Mouse (Mus musculus) layer of hippocampus, adult 2 months (tissue): Measurements from ENCODE around the gene Rai1. TPM values are rescaled to one million over a fixed set of nuclear protein-coding genes. Genes with fewer than 3 reads are reported as not detected.

ENCODE experiments used
- DNase-seq, 2 experiments: peaks; one replicate each; pipeline ENCODE4 v3.0.0; 2022; ENCODE audit warnings: low spot score in 2 of 2
- H3K27ac ChIP-seq: fragments of 200-600 bp; 2 replicates; pipeline ENCODE4 v1.8.1; 2022
- H3K4me3 ChIP-seq: fragments of 200-600 bp; 2 replicates; pipeline ENCODE4 v1.8.1; 2022; ENCODE audit warnings: mild to moderate bottlenecking
- CTCF ChIP-seq: fragments of 200-600 bp; conservative IDR thresholded peaks from 2 replicates; pipeline ENCODE4 v1.8.1; 2022; ENCODE audit warnings: antibody characterized with exemption, mild to moderate bottlenecking, moderate library complexity
- total RNA-seq, 2 experiments: library from RNA; stranded (reverse); gene quantifications; 2 replicates each; pipeline ENCODE4 v1.2.3; 2021

The Rai1 gene
- total RNA-seq, 2 experiments from 2014 or later, result 78.1 to 89.7 TPM

DNA sequence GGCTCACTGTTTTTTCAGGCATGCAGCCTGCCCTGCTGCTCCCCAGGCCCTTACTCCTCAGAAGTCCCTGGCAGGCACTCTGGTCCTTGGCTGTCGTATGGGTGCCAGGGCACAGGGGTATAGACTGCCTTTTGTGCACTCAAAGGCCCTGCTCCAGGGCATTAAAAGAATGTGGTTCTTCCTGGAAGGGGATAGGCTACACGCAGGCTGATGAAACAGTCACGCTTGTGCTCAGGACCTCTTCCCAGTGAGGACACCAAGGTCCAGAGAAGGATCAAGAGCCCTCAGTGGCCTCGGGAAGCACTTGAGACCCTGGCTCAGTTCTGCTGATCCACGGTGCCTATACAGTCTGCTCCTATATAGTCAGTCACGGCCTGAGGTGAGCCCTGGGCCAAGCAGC is 108.5 kb downstream of the Rai1 start:
- no peak for DNase-seq
- TF ChIP-seq CTCF, result no peak
- H3K4me3 ChIP-seq, result no peak overlapping the region
- H3K27ac ChIP-seq, result no peak overlapping the region

DNA sequence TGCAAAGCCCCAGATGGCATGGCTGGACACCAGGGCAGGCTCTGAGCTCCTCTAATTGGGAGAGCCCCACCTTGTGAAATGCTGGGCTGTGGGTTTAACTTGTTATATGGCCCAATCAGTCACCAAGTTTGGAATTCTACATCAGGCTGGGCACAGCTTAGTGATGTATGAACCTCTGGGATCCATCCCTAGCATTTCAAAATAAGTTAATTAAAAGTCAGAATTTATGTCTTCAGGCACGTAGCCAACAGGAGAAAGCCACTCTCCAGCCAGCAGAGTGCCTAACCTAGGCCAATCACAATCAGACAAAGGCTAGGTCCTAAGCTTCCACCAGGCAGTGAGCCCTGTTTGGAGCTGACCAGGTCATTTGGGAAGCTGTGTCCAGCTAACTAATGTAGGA is 111.9 kb downstream of the Rai1 start:
- no peak for DNase-seq
- TF ChIP-seq CTCF, result no peak
- no peak overlapping the region for H3K4me3 ChIP-seq
- no peak overlapping the region for H3K27ac ChIP-seq

DNA sequence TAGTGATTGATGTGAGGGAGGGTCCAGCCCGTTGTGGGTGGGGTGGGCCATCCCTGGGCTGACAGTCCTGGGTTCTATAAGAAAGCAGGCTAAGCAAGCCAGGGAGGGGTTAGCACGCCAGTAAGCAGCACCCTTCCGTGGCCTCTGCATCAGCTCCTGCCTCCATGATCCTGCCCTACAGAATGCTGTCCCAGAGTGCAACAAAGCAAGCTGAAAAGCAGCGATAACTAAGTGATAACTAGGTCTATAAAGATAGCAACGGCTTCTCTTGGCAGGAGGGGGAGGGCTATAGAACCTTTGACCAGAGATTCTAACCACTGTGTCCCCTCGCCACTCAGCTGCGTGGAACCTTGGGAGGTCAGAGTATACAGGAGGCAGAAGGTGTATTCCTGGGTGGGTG is 112.7 kb downstream of the Rai1 start:
- no peak overlapping the region for H3K27ac ChIP-seq
- no peak for DNase-seq
- no peak overlapping the region for H3K4me3 ChIP-seq
- no peak for TF ChIP-seq CTCF

- no peak for DNase-seq
- no peak for TF ChIP-seq CTCF
- Histone ChIP-seq H3K4me3 (peak overlapping the region; percentile 68), H3K27ac (peak overlapping the region; percentile 91)
These were observed 114.8 kb downstream of the Rai1 start for GRCm38 (mm10) chr11:60219609-60220008.

DNA sequence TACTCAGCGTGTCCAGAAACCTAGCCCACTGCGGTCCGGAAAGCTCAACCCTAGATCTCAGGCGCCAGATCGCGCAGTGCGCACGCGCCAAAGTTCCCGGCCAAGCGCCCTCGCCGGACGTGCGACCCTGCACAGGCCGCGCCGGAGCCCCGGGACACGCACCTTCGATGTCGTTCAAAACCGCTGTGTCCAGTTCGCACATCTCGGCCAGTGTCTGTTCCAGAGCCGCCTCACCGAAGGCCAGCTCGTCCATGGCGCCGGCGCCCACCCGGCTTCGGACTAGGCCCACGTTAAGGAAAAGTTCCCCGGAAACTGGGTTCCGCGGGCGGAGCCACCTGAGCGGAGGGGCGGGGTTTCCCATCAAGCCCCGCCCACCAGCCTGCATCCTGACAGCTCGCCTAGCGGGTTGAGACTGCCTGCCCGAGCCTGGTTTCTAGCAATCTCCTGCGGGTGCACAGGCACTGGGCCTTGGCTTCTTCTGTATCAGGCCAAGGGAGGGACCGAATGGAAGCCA is 115.5 kb downstream of the Rai1 start:
- Histone ChIP-seq H3K4me3 (peak overlapping the region; percentile 68), H3K27ac (peak overlapping the region; percentile 91)
- DNase-seq, result peak; percentile 77 to 85
- 0 out of 2 replicates have a peak, but pooled peaks have one; percentile 8 for TF ChIP-seq CTCF

DNA sequence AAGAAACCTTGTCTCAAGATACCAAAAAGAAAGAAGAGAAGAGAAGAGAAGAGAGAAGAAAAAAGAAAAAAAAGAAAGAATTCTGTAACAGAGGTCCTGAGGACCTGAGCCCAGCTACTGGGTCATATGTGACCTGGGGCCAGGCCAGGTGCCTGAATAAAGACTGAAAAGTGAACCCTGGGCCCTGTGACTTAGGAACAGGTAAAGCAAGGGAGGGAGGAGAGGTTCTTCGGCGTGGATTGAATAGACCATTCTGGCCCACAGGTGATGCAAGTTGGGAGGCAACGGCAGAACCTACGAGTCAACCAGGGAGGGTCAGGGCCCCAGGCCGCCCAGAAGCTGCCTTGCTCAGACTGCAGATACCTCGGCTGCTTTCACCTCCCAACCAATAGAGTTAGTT is 116.6 kb downstream of the Rai1 start:
- DNase-seq, result no peak
- no peak for TF ChIP-seq CTCF
- Histone ChIP-seq H3K4me3 (no peak overlapping the region), H3K27ac (no peak overlapping the region)

- no peak for TF ChIP-seq CTCF
- Histone ChIP-seq H3K27ac (peak overlapping the region; percentile 89; the same call in 1 of the 2 replicates), H3K4me3 (peak overlapping the region; percentile 60)
- DNase-seq, result no peak
These were observed 117.3 kb downstream of the Rai1 start for GRCm38 (mm10) chr11:60222085-60222468.

DNA sequence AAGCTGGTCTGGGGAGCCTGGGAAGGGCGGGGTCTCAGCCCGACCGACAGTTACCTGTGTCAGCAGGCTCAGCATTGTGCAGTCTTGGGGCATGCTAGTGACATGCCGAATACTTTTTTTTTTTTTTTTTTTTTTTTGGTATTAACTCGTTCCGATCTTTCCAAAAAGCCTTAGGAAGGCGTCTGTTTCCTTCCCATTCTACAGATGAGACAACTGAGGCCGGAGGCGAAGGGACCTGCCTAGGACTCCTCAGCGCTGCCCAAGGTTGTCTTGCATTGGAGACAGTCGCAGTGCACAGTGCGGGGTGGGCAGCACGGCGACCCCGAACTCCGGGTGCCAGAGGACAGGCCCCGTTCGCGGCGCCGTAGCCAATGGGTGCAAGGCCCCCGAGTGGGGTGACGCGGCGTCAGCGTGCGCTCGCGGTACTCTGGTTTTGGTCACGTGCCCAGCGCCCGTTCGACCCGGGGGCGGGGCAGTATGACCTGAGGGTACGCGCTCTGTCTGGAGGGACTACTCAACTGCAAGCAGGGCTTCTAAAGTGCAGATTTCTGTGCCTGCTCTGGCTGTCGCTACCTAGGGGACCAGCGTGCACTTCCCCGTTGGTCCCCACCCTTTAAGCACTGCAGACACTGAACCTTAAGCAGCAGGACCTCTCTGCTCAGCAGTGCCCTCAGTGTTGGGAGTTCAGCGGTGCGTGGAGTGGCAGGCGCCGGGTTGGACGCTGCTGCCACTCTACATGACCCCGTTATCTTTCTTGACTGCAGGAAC is 117.8 kb downstream of the Rai1 start, which contains the start of gene Srebf1:
Gene Srebf1, minus strand, starts transcription at position 113 of the 768 bp plus-strand sequence.
- peak; percentile 55 to 73 for DNase-seq
- H3K27ac ChIP-seq, result peak within 1 kb of the TSS; percentile 89
- peak; percentile 63 for TF ChIP-seq CTCF

DNA sequence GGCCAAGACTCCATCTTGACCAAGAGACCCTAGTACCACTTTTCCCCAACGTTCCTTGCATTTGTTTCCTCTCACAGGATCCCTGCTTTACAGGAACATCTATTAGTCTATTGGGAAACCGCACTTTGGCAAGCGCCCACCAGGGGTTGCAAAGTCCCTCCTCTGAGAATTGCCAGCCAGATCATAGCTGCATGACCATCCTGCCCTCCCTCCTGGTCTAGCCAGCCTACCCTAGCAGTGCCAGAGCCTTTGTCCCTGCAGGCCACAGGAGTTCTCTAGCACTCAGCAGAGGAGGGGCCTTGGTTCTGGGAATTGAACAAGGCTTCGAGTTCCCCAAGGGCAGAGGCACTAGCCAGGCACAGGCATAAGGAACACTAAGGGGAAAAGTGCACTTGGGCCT is 119.9 kb downstream of the Rai1 start:
- TF ChIP-seq CTCF, result peak; percentile 40
- no peak overlapping the region for H3K4me3 ChIP-seq
- no peak for DNase-seq
- peak overlapping the region; percentile 7; the same call in 1 of the 2 replicates for H3K27ac ChIP-seq

More for the DNA sequence above, 117.8 kb downstream of the Rai1 start, which contains the start of gene Srebf1:
- H3K4me3 ChIP-seq, result peak within 1 kb of the TSS; percentile 60

DNA sequence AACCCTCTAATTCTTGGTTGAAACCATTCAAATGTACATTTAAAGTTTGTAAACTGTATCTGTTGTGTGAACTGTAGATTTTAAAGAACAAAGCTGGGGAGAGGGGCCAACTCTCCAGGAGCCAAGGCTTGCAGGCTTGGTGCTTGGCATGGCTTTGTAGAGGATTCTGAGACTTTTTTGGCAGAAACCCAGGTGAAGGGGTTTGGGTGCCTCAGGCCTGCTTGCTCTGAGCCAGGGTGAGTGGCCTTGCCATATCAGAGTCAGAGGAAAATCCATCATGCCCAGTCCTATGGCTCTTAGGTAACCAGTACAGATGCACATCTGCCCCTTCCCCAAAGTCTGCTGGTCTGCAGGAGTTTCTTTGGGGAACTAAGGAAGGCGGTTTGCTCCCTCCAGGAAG is 121.1 kb downstream of the Rai1 start:
- Histone ChIP-seq H3K4me3 (no peak overlapping the region), H3K27ac (no peak overlapping the region)
- DNase-seq, result no peak
- no peak for TF ChIP-seq CTCF

DNA sequence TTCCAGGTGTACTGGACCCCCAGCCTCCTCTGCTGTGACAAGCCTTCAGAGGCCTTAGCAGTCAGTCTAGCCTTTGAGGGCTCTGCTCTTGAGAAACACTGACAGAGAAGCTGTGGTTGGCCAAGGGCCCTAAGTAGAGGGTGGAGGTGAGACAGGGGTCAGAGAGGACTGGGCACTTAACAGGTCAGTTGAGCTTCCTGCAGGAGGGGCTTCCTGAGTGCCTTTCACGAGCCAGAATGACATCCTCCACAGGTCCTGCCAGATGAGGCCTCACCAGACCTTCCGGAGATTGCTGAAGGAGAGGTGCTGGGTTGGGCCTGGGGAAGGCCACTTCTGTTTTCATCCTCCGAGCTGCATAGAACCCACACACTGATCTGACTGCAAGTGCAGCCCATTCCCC is 123.7 kb downstream of the Rai1 start:
- no peak for TF ChIP-seq CTCF
- DNase-seq, result no peak
- Histone ChIP-seq H3K27ac (no peak overlapping the region), H3K4me3 (no peak overlapping the region)

- H3K4me3 ChIP-seq, result no peak overlapping the region
- no peak for TF ChIP-seq CTCF
- no peak for DNase-seq
- no peak overlapping the region for H3K27ac ChIP-seq
These were observed 125.0 kb downstream of the Rai1 start for GRCm38 (mm10) chr11:60229821-60230220.

DNA sequence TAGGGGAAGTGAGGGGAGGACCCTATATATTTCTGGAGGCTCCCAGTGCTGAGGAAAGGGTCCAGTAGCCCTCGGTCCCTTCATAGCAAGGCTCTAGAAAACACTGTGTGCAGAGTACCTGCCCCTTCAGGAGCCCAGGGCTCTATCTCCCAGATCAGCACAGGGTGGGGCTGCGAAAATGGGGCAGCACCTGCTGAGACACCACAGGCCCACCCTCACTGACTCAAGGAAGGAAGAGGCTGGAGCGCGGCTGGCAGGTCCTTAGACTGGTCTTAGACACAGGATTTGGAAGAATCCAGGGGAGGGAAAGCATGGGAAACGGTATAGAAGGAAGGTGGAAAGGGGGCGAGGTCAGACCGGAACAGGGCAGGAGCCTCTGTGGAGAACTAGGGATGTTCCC is 125.7 kb downstream of the Rai1 start:
- Histone ChIP-seq H3K27ac (no peak overlapping the region), H3K4me3 (no peak overlapping the region)
- no peak for DNase-seq
- TF ChIP-seq CTCF, result no peak

GRCm38 (mm10) chr11:60231326-60231725 is 126.5 kb downstream of the Rai1 start:
- H3K4me3 ChIP-seq, result no peak overlapping the region
- no peak for TF ChIP-seq CTCF
- no peak for DNase-seq
- no peak overlapping the region for H3K27ac ChIP-seq
